Mouse (Mus musculus) lung, postnatal 25 days (tissue): ENCODE measurements around the gene March1.

ENCODE experiments used
- DNase-seq: peaks from one replicate; pipeline ENCODE4 v3.0.0; 2022; ENCODE audit warnings: low spot score

March1 gene

DNA sequence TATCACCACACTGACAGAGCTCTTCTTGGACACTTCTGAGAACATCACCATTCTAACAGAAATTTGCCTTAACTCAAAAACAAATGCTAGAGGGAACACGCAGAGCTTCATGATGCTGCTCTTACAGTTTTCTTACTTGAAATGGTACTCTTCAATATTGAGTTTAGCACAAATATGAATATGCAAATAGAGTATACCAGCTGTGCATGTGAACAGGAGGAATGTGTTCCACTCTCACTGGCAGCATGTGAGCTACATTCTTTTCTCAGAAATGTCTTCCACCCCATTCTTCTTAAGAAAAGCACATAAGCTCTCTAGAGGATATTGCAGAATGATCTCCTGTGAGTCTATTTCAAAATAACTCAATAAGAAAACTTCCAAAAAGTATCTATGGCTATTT, 370.0 kb downstream of the March1 start:
- DNase-seq: no peak

DNA sequence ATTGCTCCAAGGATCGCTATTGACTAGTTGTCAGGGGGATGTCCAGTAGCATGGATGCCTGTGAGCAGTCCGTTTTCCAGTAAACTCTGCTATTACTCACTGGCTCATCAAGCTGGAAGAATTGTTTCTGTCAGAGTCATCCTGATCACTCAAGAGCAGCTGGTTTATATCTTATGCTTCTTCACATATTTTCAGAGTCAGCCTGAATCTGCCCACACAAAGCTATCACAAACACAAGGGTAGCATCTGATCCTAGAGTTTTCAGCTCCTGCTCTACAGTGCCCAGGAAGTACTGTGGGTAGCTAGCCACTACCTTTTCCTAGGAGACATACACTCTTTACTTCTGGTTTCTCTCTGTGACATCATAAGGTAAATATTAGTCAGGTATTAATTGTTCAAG, 405.1 kb downstream of the March1 start:
- DNase-seq: no peak

DNA sequence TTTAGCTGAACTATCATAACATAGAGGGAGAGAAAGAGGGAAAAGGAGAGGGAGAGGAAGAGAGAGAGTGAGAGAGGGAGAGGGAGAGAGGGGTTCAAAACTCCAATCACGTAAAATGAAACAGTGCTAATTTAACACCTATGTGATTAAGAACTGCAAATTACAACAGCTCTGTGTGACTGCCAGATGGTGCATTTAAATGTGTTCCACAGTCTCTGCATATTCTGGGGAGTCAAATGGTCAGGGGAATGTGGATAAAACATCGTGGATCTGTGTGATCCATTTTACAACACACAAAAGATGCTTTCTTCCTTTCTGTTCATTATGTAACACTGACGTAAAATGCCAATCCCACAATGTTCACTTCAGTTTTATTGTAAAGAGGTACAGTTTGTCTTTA, 416.0 kb downstream of the March1 start:
- DNase-seq: no peak

DNA sequence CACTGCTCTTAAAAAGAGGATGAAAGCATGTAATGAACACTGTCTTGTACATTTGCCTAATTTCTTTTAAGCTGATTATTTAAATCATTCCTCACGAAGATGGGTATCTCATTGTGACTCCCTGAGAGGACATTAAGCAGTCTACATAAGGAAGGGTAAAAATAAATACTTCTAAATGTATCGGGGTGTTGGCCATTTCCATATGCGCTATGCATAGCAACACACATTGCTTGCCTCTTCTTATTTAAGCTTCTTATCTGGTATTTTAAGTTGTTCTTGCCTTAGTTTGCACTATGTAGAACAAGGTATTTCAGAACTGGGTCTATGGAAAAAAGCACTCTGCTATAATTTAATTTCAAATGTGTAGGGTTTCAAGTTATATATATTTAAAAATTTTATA, 416.7 kb downstream of the March1 start:
- DNase-seq: no peak

DNA sequence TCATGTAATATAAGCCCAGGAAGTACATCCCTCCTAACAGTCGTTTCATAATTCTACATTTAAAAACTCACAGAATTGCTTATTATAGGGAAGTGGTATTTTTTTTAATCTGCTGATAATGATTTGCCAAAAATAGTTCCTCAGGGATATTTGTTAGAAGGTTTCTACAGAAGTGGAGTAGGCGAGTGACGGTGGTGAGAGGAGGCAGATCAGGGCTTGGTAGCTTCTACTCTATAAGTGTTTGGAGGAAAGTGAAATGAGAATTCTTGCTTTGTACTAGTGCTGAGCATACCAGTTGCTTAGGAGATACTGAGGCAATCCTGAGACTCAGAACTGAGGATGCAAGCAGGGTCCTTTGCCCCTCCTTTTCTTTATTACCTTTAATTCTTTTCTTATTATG, 476.5 kb downstream of the March1 start:
- DNase-seq: no peak

DNA sequence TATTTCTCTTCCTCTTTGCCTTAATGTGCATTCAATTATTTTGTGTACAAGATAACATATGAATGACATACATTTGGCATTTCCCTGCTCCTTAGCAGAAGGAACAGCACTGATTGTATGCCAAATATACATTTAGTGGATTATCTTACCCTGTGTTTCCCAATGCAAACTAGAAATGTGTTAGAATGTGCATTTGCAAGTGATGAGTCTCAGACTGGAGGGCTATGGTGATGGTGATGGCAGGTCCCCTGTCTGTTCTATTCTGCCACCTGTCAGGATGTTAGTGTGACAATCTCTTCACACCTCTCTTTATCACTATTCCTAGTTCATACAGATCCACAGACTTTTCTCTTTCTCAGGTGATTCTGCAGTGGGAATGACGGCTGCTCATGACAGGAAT, 480.4 kb downstream of the March1 start:
- DNase-seq: no peak

DNA sequence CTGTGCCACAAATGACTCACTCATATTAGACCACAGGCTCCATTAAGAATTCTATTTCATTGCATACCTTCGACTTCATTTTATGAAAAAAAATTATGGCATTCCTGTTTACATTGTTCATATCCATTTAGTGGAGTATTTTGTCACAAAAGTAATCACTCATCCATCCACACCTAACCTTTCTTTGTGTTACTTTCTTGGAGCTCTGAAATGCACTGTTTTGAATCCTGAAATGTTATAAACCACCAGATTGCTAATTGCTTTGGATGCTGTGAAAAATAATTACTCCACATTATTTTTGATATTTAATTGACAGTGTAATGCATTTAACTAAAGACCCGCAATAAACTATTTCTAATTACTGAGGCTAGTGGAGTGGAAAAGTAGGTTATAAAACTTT, 501.6 kb downstream of the March1 start:
- DNase-seq: no peak

DNA sequence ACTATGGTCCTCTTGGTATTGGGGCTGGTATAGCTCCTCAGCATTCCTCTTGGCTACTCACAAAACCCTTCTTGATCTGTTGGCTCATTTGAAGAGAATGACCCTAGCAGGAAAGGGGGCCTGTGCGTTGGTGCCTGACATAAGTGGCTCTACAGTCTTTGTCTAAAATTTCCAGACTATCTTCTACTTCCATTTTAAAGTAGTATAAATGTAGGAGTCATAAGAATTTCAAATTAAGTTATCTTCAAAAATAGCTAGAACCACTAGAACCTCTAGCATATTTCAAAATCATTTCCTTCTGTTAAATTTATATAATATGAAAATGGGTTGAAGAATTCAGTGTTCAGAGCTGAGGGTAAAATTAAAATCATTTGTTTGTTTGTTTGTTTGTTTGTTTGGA, 541.9 kb downstream of the March1 start:
- DNase-seq: no peak

DNA sequence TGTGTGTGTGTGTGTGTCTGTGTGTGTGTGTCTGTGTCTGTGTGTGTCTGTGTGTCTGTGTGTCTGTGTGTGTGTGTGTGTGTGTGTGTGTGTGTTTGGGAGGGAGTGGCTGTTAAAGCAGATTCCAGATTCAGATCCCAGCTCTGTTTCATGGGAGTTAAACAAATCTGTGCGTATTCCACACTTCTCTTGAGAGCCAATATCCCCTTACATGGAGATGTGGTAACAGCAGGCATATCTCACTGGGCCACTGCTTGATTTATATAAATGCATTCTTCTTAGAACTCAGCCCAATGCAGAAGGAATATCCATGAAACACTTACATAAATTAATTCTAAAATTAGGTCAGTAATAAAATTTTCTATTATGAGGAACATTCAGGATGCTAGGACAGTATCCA, 549.1 kb downstream of the March1 start:
- DNase-seq: no peak

DNA sequence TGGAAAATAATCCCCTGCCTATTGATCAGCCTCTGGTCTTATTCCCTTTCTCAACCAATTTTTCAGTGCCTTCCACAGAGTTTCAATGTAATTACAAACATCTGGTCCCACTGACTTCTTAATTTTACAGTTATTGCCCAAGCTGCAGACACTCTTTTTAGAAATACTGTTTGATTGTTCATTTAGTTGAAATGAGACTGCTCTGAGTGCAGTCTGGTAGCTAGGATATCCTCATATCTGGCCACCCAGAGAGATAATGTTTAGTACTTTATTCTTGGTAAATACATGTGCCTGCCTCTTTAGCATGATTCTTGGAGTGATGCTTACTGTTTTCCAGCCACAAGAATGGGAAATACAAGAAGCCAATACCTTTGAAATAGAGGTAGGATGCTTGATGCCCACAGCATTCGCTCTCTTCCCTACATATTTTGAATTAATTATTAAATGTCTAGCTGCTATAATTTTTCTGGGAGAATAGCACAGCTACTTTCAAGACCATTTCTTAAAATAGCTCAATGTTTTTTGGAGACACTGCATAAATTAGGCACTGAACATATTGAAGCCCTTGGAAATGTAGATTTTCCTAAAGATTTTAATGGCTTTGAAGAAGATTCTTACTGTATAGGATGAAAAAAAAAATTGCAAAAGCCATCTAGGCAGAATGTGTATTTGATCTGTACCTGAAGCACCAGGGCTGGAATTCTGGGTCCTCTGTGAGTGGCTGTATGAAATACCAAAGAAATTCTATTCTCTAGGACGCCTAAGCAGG, 549.9 kb downstream of the March1 start:
- no peak for DNase-seq

DNA sequence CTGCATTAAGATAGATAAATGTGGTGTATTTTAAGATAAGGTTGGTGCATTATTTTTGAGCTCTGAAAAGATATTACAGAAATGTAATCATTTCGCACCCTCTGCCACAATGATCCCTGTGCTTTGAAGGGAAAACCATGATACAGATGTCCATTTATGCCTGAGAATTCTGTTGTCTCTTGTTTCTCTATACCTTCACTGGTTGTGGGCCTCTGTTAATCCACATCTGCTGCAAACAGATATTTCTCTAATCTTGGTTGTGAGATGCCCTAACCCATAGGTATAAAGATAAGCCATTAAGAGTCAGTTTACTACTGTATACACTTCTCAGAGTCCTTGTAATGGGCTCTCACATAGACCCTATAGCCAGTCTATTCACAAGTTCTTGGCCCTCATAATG, 561.6 kb downstream of the March1 start:
- DNase-seq: no peak

DNA sequence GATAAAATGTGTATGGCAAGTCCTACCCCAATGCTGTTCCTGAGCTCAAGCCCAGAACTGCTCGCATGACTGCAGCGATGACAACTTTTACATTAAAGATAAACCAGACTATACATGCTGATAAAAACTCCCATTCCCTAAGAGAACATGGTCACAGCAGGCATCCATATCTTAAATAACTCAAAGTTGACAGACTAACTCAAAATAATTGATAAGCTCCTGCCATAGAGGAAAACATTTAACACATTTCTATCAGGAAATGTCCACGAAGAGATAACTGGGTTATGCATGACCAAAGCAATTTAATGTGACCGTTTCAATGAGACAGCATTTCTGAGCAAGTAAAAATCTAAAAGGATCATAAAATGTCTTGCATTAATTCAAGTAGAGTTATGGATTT, 563.6 kb downstream of the March1 start:
- no peak for DNase-seq

DNA sequence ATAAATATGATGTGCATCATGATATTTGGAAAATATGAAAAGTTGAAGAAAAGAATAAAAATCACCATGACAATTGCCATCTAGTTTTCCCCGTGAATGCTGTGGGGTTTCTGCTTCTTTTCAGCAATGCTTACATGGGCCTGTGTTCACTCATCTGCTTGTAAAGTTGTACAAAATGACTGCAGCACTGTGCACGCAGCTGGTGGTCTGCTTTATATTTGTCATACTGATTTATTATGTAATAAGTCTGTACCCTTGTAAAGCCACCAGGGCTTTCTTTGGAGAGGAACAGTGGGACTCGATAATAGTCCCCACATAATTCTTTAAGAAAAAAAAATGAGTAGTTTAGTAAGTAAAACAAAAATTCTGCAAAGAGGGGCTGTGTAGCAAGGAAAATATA, 564.6 kb downstream of the March1 start:
- no peak for DNase-seq

DNA sequence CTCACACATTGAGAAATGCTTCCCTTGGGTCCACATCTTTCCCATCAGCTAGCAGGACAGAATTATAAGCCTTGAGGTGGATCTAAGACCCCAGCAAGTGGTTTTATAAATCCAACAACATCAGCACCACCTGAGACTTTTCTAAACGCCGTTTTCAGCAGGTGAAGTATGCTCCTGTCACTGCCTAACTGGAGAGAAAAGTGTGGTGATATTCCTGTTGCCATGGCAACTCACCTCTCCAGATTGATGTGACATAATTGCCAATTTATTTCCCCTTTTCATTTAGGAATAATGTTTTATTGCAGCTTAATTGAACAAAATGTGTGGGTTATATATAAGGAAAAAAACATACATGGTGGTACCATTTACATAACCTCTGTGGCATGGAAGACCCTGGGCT, 565.8 kb downstream of the March1 start:
- DNase-seq: no peak

DNA sequence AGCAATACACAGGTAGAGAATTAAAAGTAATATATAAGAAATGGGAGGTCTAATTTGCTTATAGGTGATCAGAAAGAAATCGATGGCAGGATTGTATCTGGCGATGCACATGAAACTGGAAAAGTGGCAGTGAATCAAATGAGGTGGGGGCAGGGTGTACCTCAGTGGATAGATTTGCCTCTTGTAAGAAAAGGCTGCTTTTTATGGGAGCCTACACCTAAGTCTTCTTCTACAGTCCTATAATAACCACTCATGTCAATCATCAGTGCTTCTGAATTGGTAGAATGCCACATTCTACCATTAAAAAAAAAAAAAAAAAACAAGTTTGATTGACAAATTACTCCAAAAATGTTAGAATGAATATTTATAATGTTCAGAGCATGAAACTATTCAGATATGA, 567.5 kb downstream of the March1 start:
- DNase-seq: no peak

DNA sequence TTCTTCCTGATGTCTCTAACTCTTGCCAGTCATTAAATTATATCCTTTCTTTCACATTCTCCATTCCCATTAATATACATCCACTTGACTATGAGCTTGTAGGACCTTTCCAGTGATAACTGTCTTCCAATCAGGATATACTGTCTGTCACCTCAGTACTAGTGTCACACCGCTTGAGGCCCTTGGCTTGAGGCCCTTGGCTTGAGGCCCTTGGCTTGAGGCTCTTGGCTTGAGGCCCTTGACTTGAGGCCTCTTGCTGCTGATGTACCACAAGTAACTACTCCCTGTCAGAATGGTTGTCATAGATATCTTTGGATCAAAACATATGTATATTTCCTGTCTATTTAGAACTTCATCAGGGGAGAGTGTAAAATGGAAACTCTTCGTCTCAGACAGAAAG, 576.7 kb downstream of the March1 start:
- DNase-seq: no peak

DNA sequence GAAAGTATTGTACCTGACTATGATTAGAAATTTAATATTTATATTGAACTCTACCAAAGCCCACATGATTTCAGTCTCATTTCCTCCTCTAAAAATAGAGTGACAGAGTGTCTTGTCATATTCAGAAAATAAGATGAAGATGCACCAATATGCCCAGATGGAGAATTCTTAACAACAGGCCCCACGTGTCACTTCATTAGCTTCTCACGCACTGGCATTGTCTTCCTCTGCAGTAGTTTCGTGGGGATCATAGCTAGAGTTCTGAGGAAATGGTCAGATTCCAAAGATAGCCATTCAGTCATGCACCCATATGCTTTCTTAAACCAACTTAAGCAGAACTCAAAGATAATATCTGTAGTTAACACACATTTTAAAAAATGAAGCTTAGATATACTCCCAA, 582.5 kb downstream of the March1 start:
- no peak for DNase-seq

DNA sequence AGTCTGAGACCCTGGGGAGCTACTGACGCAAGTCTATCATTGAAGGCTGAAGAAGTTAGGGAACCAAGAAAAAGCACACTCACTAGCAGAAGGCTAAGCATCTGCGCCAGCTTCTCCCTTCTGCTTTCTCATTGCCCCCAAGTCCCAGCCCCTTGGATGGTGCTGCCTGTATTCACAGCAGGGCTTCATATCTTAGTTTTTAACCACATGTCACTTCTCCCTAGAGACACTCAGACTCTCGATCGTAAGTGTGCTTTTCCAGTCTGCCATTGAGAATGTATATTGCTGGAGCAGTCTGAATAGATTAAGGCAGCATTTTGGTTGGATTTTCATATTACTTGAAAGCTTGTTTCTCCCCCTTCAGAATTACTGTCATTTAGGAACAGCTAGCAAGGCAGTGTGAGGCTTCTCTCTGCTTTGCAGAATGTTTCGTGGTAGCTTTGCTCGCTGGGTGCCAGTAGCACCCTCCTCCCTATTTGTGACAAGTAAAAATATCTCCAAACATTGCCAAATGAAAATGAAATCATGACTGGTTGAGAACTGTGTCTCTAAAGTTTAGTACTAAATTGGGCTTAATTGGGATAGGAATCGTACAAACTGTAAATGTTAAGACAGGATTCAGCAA, 586.2 kb downstream of the March1 start:
- DNase-seq: no peak

DNA sequence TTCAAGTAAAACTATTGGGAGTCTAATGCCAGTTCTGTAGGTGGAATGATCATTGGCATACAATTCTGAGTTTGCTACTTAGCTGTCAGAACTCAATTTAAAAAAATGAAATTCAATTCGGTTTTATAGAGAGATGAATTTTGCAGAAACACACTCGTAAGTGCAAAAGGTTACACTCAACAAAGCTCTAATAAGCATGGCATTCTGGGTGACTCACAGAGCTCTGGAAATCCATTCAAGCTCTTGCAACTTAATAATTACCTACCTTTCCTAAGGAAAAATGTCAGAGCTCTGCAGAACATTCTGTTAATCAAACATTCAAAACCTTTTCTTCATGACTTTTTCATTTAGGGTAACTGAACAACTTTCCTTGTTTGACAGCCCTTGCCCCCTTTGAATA, 591.9 kb downstream of the March1 start:
- DNase-seq: no peak

DNA sequence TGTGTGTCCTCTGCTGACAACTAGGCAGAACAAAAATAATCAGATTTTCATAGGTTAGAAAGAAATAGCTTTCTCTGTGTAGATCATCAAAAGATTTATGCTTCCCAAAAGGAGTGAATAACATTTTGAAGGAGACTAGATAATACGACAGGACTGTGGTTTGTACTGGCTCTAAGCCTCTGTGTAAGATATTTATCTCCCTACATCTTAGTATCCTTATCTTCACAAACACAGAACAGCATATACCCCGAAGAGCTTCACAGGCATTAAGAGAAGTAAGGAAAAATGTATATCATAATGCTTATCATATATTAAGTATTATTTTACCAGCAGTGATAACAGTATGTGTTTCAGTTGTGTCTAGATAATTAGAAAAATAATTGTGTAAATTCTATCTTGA, 592.6 kb downstream of the March1 start:
- DNase-seq: no peak

DNA sequence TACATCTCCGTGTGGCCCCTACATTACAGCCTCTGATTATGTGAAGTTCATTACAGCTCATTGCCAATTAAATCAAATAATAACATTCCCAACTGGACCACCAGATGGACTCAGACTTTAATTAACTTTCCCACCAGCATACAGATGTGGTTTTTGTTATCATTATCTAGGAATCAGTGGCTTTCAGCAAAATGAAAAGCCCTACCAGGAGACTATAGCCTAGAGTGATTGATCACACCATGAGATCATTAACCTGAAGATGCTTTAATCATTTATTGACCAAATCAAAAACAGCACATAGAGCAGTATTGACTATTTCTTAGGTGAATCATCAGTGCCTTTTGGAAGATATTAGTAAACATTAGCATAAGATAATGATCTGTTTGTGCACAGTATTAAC, 602.3 kb downstream of the March1 start:
- DNase-seq: no peak

DNA sequence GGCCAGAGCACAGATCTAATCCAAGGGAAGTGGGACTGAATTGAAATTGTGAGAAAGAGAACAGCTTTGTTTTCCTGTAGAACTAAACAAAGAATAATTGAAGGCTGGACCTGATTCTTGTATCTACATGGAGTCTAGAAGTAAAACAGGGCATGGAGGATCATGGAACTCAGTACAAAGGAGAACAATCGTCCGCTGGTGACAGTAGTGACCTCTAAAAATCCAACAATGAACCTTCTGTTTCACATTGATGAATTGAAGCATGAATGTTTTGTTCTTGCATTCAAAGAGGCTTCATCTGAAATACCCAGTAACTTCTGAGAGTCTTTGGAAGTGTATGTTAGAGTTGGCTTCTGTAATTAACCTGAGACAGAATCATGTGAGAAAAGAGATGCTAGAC, 612.2 kb downstream of the March1 start:
- no peak for DNase-seq

DNA sequence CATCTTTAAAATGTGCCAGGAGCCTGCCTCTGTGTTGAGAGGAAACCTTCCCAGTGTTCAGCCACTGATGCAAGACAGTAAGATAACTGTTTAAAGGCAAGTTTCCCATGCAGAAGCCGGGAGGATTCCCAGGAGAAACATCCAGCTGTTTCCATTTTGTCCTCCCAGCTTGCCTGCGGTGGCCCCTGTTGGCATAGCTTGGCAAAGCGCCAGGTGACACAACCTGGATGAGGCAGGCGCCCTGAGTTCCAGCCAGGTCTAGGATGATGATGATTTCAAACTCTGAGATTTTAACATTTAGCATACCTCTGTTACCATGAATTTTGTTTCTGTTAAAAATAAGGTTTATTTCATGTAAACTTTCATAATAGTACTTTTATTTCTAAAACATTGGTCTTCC, 651.8 kb downstream of the March1 start:
- DNase-seq: no peak

DNA sequence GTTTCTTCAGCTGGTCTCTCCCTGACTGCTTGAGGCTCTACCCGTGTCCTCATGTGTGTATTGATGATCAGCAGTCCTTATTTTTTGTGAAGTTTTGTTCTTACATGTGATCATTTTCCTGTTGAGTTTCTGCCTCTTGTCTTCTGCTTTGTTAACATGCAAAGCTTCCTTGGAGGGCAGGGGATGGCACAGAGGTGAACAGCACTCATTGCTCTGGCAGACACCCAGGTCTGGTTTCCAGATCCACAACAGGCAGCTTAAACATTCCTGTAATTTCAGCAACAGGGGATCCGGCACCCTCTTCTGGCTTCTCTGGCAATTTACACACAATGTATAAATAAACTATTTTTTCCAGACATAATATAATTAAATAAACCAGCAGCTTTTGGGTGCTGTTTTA, 652.4 kb downstream of the March1 start:
- DNase-seq: no peak
